8 mouse cellular contexts compared by ENCODE assay signal in genomic region chr15:9073067-9073608, GRCm38 (mm10). TPM values are rescaled to one million over a fixed set of nuclear protein-coding genes. Genes with fewer than 3 reads are reported as not detected.
A peak's percentile ranks its signal among the peaks of the same experiment; 100 is the strongest.
DNase-seq lines count a peak whose midpoint lies in the region; ATAC-seq and TF ChIP-seq lines count a peak whose summit lies in the region.

No protein-coding gene starts in this region.

- no peaks in the 10 kb centered on the region for H3K9me3 ChIP-seq in hindbrain, embryonic 12.5 days (replicated peaks)
- no peaks in the 10 kb centered on the region for H3K9me3 ChIP-seq in midbrain, embryonic 11.5 days (ENCODE audit: control insufficient read depth, low read length)

- no peaks in the 10 kb centered on the region for H3K36me3 ChIP-seq in kidney, adult 2 months (ENCODE audit: control insufficient read depth, insufficient read depth, low read length)
- H3K36me3 ChIP-seq in hindbrain, embryonic 12.5 days, result no peaks in the 10 kb centered on the region
- no peaks in the 10 kb centered on the region for H3K36me3 ChIP-seq in midbrain, embryonic 11.5 days (ENCODE audit: control insufficient read depth, insufficient read depth, low read length)

- TF ChIP-seq POLR2A in kidney, adult 2 months (IDR thresholded peaks at IDR 0.05; ENCODE audit: low read depth, low read length), result no peak

- H3K4me1 ChIP-seq in kidney, adult 2 months (ENCODE audit: control insufficient read depth, insufficient read depth, low read length), result peaks cover 22% of the 10 kb centered on the region
- peaks cover 39% of the 10 kb centered on the region for H3K4me1 ChIP-seq in hindbrain, embryonic 12.5 days
- H3K4me1 ChIP-seq in midbrain, embryonic 11.5 days (ENCODE audit: control insufficient read depth, insufficient read depth, low read length), result peaks cover 32% of the 10 kb centered on the region

- no peak for ATAC-seq in hindbrain, embryonic 12.5 days (ENCODE audit: low FRiP score)
- no peak for ATAC-seq in midbrain, embryonic 11.5 days (ENCODE audit: low FRiP score)

- no peak overlapping the region for H3K9ac ChIP-seq in hindbrain, embryonic 12.5 days
- no peak overlapping the region; the same call in 1 of the 2 replicates for H3K9ac ChIP-seq in midbrain, embryonic 11.5 days (ENCODE audit: low read length)

- peak overlapping the region; percentile 9; the same call in 1 of the 2 replicates for H3K4me3 ChIP-seq in kidney, adult 2 months (ENCODE audit: insufficient read depth, low read depth, low read length)
- H3K4me3 ChIP-seq in hindbrain, embryonic 12.5 days, result peak overlapping the region; percentile 86
- peak overlapping the region; percentile 89; the same call in 1 of the 2 replicates for H3K4me3 ChIP-seq in midbrain, embryonic 11.5 days (ENCODE audit: low read depth, low read length)

- 28% methylated on average over 12 of the region's 12 CpGs for WGBS in kidney, adult 2 months
- WGBS in hindbrain, embryonic 12.5 days, result 56% methylated on average over 12 of the region's 12 CpGs
- 55% methylated on average over 12 of the region's 12 CpGs for whole genome bisulfite sequencing in midbrain, embryonic 11.5 days

- TF ChIP-seq CTCF in kidney, adult 2 months (conservative IDR thresholded peaks at IDR 0.05; ENCODE audit: insufficient read depth, insufficient read length, low read depth, low read length), result no peak

- H3K27me3 ChIP-seq in kidney, adult 2 months (replicated peaks; ENCODE audit: control insufficient read depth, insufficient read depth, low read length), result no peaks in the 10 kb centered on the region
- H3K27me3 ChIP-seq in hindbrain, embryonic 12.5 days, result no peaks in the 10 kb centered on the region
- no peaks in the 10 kb centered on the region for H3K27me3 ChIP-seq in midbrain, embryonic 11.5 days (ENCODE audit: control insufficient read depth, insufficient read depth, low read length)

- DNase-seq in kidney, adult 2 months, result no peak
- no peak for DNase-seq in kidney, adult 8-10 months
- peak; percentile 37 for DNase-seq in adrenal gland, postnatal 14 days
- DNase-seq in midbrain, embryonic 11.5 days (ENCODE audit: low spot score, missing footprints), result no peak
- DNase-seq in urinary bladder, postnatal 4 days (ENCODE audit: low spot score in 2 of 2), result no peak
- no peak for DNase-seq in cerebellum, postnatal 25 days
- no peak for DNase-seq in left cerebral cortex, adult 18-20 months (ENCODE audit: low spot score in 2 of 2)

- peak overlapping the region; percentile 84 for H3K4me2 ChIP-seq in hindbrain, embryonic 12.5 days (replicated peaks)
- peak overlapping the region; percentile 67 for H3K4me2 ChIP-seq in midbrain, embryonic 11.5 days

- H3K27ac ChIP-seq in kidney, adult 2 months (ENCODE audit: insufficient read depth, low read depth, low read length), result peak overlapping the region; percentile 72
- no peak overlapping the region for H3K27ac ChIP-seq in hindbrain, embryonic 12.5 days
- no peak overlapping the region for H3K27ac ChIP-seq in midbrain, embryonic 11.5 days (ENCODE audit: low read depth, low read length)

RNA-seq across cellular contexts. Expression of gene Nadk2, which starts 2.1 kb away (rescaled TPM):
- polyA plus RNA-seq in kidney, adult 2 months (2012; rRNA removed), result 46.6 and 52.9 TPM in 2 replicates
- total RNA-seq in adrenal gland, postnatal 14 days (2021), result 57.1 and 81.3 TPM in 2 replicates
- polyA plus RNA-seq in hindbrain, embryonic 12.5 days (2016; fragmentation: Nextera tagmentation; extraction: Ambion mirVana), result 39.0 and 43.1 TPM in 2 replicates
- polyA plus RNA-seq in midbrain, embryonic 11.5 days (2014; fragmentation: Nextera tagmentation; extraction: Ambion mirVana), result 36.8 and 43.6 TPM in 2 replicates
- 10 to 100 TPM; 45.1 to 47.7 TPM for total RNA-seq in left cerebral cortex, adult 18-20 months (2021)

Comparison
In these comparisons a context has a peak if more than half of its experiments do, and no peak if none do; other contexts are left out.
1. H3K4me3 ChIP-seq: peak in every context shown above with its lines; median percentile 89 in midbrain, embryonic 11.5 days; 86 in hindbrain, embryonic 12.5 days; 9 in kidney, adult 2 months.